Mouse (Mus musculus): ENCODE data around the gene Ankrd23. TPM values are rescaled to one million over a fixed set of nuclear protein-coding genes. Genes with fewer than 3 reads are reported as not detected.

Gene Ankrd23
- total RNA-seq, 2 experiments from 2014 or later = 10.3 to 10.6 TPM

DNA sequence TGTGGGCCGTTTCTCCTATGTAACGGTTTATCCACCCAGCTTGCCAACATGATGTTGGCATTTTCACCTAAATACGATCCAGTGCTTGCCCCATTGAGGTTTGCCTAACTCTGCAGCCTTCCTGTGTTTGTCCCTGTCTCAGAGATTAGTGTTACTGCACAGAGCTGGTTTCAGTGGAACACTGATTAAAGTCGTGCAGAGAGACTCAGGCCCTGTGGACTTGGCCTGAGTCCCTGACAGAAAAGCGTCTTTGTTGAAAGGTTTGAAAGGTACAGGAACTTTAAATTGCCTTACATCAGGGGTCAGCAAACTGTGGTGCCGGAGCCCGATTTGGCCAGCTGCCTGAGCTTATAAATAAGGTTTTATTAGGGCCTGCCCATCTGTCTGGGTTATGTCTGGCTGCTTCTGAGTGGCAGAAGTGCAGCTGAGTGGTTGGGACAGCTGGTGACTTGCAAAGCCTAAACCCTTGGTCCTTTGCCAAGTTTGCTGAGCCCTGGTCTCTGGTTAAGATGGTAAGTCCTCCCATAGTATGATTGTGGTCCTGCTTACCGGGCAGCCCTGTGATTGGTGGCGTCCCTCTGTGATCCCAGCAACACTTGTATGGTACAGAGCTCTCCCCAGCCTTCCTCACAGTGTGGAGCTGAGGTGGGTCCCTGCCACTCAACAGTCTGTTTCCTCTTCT, 13.2 kb downstream of the Ankrd23 start:
- DNase-seq (ENCODE audit: low spot score in 2 of 2) = no peak

DNA sequence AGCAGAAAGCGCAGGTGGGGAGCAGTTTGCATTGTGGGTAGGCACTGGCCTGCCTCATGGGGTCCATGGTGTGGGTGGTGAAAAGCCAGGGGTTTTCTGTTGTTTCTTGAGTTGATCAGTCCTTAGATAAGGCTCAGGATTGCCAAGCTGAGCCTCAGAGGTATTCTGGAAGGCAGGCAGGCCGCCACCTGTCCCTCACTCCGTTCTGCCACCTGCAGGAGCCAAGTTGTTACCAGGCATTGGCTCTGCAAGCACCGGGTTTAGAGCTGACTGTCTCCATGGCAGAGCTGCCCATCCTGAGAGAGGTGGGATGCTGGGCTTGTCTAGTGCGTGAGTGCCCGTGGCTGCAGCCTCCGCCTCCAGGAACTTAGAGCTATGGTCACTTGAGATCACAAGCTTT, 14.5 kb downstream of the Ankrd23 start:
- DNase-seq (ENCODE audit: low spot score in 2 of 2) = no peak

DNA sequence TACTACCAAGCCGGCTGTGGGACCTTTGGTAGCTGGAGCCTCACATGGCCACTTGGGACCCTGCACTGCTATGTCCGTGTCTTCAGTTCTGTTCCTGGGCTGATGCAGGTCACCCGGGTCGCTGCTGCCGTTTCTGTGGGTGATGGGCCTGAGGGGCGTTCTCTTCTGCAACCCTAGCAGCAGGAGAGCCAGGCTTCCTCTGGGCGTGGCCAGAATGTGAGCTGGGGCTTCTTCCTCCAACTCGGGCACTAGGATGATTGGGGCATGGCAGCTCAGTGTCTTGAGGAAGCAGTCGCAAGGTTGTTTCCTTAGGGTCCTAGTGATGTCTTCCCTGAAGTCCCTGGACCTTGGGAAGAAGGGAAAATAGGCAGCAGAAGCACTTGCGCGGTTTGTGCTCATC, 17.1 kb downstream of the Ankrd23 start:
- DNase-seq (ENCODE audit: low spot score in 2 of 2) = no peak

DNA sequence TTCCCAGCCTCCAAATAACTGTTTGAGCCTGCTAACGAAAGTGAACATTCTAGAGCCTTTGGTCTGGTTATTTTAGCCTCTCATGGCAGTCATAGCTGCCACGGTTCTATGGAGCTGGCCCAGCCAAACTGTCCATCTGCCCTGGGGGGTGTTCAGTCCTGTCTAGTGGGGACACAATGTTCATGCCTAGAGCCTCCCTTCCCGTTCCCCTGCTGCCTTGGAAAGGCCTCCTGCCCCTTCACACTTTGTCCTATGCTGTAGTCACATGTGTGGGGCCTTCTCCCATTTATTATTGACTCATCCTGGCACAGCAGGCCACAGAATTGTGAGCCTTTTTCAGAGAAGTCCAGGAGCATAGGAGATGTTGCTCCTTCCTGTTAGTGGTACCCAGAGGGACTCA, 18.4 kb downstream of the Ankrd23 start:
- no peak for DNase-seq (ENCODE audit: low spot score in 2 of 2)

DNA sequence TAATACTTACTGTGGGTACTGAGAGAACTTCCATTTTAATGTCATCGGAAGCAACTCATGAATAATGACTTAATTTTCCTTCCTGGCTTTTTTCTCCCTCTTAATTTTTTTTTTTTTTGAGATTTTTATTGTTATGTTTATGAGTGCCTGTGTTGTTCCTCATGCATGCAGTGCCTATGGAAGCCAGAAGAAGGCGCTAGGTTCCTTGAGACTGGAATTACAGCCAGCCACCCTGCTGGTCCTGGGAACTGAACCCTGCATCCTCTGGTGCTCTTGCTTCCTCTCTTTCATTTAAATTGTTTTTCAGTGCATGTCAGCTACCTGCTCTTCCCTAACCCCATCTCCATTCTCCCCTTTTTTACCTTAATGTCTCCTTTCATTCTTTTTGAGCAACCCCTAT, 23.0 kb downstream of the Ankrd23 start:
- DNase-seq (ENCODE audit: low spot score in 2 of 2) = no peak

DNA sequence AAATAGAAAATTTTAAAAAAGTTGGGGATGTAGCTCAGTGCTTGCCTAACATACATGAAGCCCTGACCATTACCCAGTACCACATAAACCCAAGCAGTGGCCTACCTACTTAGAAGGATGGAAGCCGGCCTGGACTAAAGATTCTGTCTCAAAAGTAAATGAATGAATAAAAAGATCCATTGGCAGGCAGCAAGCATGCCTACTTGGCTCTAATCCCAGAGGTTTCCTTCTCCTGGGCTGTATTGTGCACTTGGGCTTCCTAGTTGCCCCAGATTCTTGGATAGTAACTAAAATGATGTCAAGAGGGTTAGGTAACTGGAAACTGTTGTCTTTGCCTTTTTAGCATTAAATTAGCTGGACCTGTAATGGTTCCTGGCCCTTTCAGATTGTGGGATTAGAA, 23.4 kb downstream of the Ankrd23 start:
- no peak for DNase-seq (ENCODE audit: low spot score in 2 of 2)

DNA sequence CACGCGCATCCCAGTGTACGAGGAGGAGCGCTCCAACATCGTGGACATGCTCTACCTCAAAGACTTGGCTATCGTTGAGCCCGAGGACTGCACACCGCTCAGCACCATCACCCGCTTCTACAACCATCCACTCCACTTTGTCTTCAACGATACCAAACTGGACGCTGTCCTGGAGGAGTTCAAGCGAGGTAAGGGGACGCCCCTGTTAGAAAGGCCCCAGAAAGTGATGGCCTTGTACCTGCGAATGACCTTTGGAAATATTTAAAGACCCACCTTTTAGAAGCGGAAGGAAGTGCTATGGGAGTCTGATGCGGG, 23.8 kb downstream of the Ankrd23 start:
- DNase-seq (ENCODE audit: low spot score in 2 of 2) = no peak

DNA sequence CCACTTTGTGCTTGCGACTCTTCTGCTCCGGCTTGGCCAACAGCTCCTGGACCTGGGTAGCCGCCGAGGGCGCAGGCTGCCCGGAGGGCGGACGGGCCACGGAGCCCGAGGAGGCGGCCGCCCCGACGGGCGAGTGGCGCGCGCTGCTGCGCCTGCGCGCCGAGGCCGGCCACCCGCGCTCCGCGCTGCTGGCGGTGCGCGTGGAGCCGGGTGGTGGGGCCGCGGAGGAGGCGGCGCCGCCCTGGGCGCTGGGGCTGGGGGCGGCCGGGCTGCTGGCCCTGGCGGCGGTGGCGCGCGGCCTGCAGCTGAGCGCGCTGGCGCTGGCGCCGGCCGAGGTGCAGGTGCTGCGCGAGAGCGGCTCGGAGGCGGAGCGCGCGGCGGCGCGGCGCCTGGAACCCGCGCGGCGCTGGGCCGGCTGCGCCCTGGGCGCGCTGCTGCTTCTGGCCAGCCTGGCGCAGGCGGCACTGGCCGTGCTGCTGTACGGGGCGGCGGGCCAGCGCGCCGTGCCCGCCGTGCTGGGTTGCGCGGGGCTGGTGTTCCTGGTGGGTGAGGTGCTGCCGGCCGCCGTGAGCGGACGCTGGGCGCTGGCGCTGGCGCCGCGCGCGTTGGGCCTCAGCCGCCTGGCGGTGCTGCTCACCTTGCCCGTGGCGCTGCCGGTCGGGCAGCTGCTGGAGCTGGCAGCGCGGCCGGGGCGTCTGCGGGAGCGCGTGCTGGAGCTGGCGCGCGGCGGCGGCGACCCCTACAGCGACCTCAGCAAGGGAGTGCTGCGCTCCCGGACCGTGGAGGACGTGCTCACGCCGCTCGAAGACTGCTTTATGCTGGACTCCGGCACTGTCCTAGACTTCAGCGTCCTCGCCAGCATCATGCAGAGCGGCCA, 24.4 kb downstream of the Ankrd23 start:
- DNase-seq (ENCODE audit: low spot score in 2 of 2) = peak; percentile 41 to 56

DNA sequence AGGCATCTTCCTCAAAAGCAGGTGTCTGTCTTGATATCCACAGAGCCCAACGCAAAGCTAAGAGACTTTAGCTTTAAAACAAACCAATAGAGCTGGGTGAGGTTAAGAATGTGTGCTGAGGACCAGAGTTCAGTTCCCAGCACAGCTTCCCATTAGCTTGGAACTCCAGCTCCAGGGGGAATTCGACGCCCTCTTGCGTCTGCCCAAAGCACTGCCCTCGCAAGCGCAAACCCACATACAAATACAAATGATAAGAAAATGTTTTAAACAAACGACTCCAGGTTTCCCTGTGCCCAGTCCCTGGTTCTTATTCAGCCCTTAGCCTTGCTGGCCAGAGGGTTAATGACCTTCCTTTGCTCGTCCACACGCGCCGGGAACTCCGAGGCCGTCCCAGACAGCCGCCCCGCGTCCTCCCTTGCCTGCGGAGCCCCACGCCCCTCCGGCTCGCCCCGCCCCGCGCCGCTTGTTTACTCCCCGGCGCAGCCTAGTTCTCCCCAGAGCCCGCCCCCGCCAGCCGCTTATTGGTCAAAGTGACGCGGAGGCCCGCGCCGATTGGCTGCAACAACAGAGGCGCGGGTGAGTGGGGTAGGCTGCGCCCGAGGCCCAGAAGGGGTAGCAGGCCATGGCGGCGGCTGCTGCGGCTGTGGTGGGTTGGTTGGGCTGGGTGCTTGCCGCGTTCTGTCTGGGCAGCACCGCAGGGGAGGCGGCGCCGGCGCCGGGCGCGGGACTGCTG, 25.2 kb downstream of the Ankrd23 start, which contains the start of gene Cnnm3:
Gene Cnnm3, plus strand, starts transcription at position 579 of the 733 bp plus-strand sequence.
- peak; percentile 99 for DNase-seq (ENCODE audit: low spot score in 2 of 2)

DNA sequence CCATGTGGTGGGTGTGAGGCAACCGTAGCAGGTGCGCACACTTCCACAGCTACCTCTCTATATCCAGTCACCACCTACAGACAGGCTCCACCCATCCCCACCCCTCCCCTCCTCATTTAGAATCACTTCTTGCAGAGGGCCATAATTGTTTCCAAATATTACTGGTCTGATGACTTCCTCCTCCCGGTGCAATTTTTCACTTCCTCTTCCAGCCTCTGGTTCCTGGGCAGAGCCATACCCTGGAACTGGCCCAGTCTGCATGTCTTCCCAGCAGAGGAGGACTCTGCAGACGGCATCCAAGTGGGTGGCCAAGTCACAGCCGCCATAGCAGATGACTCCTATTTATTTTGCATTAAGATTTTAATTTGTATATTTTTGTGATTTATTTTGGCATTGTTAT, 28.4 kb downstream of the Ankrd23 start:
- DNase-seq (ENCODE audit: low spot score in 2 of 2) = no peak

DNA sequence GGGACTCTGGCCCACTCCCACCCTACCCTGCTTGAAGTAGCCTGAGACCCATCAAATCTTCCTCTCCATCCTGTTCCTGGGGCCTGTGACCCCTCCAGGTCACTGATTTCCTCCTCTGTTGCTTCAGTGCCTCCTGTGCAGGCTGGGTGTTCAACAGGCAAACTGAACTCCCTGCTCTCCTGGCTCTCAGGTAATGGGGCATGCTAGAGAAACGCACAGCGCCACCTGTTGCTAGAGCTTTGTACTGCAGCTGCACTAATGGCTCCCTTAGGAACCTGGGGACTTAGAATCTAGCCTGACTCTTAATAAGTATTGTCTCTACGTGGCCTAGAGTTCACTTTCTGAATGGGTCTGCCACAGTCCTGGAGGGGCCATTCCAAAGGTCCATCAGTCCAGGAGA, 35.4 kb downstream of the Ankrd23 start:
- peak; percentile 70 to 76 for DNase-seq (ENCODE audit: low spot score in 2 of 2)

DNA sequence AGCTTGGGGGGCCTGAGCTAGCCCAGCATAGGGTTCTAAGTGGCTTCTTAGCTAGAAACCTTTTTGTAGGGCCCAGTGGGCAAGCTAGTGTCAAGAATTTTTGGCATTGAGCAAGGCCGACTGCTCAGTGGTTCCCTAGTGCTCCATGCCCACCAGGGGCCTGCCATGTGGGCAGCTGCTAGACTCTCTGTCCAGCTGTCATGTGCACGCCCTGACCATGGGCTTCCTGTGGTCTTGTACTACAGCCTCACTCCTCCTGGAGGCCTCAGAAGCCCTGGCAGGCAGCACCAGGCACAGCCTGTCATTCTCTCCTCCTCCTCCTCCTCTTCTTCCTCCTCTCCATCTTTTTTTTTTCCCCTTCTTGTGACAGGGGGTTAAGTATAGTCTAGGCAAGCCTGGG, 39.4 kb downstream of the Ankrd23 start:
- DNase-seq (ENCODE audit: low spot score in 2 of 2) = no peak

DNA sequence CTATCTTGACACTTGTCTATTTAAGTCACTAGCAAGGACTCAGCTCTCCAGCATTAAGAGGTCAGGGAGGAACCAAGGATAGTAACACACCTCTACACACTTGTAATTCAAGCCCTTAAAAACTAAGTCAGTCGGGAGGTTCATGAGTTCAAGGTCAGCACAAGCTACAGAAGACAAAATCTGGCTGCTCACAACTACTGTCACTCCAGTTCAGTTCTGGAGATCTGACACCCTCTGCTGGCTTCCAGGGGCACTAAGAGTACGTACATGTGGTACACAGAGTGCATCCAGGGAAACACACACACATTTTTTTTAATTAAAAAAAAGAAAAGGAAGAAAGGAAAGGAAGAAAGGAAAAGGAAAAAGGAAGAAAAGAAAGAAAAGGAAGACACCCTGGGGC, 40.0 kb downstream of the Ankrd23 start:
- no peak for DNase-seq (ENCODE audit: low spot score in 2 of 2)

DNA sequence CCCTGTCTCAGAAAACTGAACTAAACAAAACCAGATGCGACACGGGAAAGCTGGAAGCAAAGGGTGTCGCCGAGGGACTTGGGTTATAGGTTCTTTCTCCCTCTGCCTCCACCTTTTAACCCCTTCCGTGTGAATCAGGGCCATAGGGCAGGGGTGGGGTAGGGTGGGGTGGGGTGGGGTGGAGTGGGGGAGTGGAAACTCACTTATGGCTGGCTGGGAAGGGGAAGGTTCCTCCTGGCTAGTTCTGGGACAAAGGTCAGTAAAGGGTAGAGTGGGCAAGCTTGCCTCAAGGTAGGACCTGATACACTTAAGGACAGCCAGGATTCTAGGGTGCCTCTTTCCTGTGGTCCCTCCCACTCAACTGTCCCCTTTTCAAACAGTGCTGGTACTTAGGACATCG, 43.4 kb downstream of the Ankrd23 start:
- DNase-seq (ENCODE audit: low spot score in 2 of 2) = no peak

DNA sequence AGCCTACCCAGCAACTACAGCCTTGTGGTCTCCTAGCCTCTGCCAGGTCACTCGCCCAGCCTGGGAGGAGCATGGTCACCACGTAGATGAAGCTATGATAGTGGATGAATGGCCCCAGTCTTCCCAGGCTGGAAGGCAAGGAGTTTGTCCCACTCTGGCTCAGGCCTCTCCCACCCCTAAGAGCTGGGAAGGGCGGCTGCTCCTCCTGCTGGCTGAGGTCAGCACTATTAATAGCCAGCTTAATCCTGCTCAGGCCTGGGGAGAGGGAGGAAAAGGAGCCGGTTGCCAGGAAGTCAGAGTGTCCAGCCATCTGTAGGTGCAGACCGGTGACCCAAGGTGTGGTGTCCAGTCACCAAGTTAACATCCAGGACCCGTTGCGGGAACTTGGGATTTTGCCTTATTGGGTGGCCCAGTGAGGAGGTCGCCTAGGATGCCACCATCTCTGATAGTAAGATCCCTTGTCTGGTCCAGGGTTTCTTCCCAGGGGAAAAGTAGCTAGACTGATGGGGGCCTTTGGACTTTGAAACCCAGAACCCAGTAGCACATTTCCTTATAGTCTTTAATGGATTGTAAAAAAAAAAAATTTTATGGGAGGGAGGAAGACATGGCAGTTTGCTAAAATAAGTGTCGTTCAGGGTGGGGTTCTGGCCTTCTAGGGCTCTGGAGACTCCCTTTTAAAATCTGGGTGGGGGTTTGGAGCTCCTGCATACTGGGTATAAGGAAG, 44.1 kb downstream of the Ankrd23 start:
- no peak for DNase-seq (ENCODE audit: low spot score in 2 of 2)

DNA sequence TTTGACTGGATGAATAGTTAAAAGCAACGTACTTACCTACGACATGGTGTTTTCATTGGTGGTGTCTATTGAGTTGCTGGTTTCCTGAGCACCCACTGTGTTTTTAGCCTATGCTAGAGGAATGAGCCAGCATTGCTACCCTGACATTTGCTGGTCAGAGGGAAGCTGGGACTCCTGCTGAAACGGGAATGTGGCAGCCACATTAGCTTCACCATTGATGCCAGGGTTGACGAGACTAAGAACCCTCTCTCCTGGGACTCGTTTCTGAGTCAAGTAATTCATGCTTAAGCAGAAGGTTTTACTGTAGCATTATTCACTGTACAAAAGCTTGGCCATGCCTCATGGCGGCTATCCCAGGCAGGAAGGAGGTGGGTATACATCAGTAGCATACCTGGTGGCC, 47.0 kb downstream of the Ankrd23 start:
- DNase-seq (ENCODE audit: low spot score in 2 of 2) = no peak

DNA sequence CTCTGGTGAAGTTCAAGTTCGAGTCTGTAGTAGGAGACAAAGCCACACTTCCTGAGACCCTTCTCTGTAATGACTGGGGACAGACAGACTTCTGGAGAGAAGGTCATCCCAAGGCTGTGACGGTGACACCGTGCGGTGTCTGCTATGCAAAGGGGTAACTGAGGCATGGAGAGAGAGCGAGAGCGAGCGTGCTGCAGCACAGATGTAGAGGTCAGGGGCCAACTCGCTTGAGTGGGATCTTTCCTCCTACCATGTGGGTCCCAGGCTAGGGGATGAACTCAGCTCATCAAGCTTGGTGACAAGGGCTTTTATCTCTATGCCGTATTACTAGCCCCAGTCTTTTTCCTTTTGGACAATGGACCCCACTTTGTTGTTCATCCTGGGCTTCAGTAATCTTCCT, 49.6 kb downstream of the Ankrd23 start:
- no peak for DNase-seq (ENCODE audit: low spot score in 2 of 2)

DNA sequence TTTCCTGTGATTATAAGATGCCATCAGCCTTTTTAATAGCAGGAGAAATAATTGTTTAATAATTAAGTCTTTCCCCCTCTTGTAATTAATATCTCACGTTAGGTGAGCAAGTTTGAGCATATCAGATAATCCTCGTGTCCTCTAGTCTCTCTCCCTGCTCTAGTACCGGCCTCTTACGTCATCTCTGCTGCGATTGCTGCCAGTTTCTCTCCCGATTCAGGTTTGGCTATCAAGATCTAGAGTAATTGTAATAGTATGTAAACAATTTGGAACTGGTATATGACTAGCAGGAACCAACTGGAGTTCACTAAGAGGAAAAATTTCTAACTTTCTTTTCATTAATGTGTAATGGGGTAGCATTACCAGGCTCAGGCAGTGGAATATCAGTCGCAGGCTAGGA, 51.6 kb downstream of the Ankrd23 start:
- no peak for DNase-seq (ENCODE audit: low spot score in 2 of 2)

DNA sequence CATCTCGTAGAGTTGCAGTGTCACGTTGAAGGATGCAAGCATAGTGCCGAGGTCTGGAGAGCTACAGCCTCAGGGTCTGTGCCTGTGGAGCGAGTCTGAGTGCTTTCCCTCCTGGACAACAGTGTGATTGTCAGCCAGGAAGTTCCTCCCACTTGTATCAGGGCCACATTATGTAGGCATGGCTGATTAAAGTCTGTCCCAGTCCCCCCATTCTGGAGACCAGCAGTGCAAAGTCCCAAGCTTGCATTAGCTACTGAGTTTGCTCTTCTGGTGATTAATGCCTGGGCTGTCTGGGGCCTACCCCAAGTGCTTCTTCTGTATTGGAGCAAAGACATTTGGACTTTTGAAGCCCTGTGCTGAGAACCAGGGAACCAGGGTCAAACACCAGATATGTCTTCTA, 52.9 kb downstream of the Ankrd23 start:
- DNase-seq (ENCODE audit: low spot score in 2 of 2) = no peak
